Mouse (Mus musculus) ovary, postnatal 10 days (tissue): ENCODE results near the gene Iqcf1.
"Not testable (repeated sequence)": the region's sequence is repeated elsewhere in the genome, so short reads cannot be mapped to it uniquely, and the experiment has no call there.

Experiments used
- DNase-seq: peaks from one replicate; pipeline ENCODE4 v3.0.0; 2022; ENCODE audit warnings: low spot score

The Iqcf1 gene

GRCm38 (mm10) chr9:106482578-106483115, 17.1 kb upstream of the Iqcf1 start:
- DNase-seq = no peak

- DNase-seq = no peak
Measured at GRCm38 (mm10) chr9:106483136-106483535, 16.6 kb upstream of the Iqcf1 start.

GRCm38 (mm10) chr9:106483606-106484005, 16.2 kb upstream of the Iqcf1 start:
- DNase-seq = no peak

- DNase-seq = no peak
Measured at GRCm38 (mm10) chr9:106485076-106485475, 14.7 kb upstream of the Iqcf1 start.

GRCm38 (mm10) chr9:106487602-106488001, 12.2 kb upstream of the Iqcf1 start:
- DNase-seq = not testable (repeated sequence)

GRCm38 (mm10) chr9:106501846-106502245, 2.1 kb downstream of the Iqcf1 start:
- DNase-seq = no peak

- no peak for DNase-seq
Measured at GRCm38 (mm10) chr9:106504246-106504645, 4.5 kb downstream of the Iqcf1 start.

- no peak for DNase-seq
Measured at GRCm38 (mm10) chr9:106509356-106509755, 9.6 kb downstream of the Iqcf1 start.

GRCm38 (mm10) chr9:106512729-106513450, 13.1 kb downstream of the Iqcf1 start:
- DNase-seq = no peak

- no peak for DNase-seq
Measured at GRCm38 (mm10) chr9:106513566-106513965, 13.8 kb downstream of the Iqcf1 start.

- DNase-seq = no peak
Measured at GRCm38 (mm10) chr9:106514273-106514672, 14.5 kb downstream of the Iqcf1 start, which contains the start of gene Iqcf5. Iqcf5 (plus strand) TSS chr9:106514573.

- no peak for DNase-seq
Measured at GRCm38 (mm10) chr9:106519433-106519832, 19.7 kb downstream of the Iqcf1 start.

- DNase-seq = no peak
Measured at GRCm38 (mm10) chr9:106519909-106520308, 20.1 kb downstream of the Iqcf1 start.

GRCm38 (mm10) chr9:106531833-106532232, 32.1 kb downstream of the Iqcf1 start:
- no peak for DNase-seq

- DNase-seq = no peak
Measured at GRCm38 (mm10) chr9:106534296-106534695, 34.5 kb downstream of the Iqcf1 start.

- DNase-seq = no peak
Measured at GRCm38 (mm10) chr9:106534975-106535374, 35.2 kb downstream of the Iqcf1 start.
